Mouse (Mus musculus) heart, postnatal 4 days (tissue): ENCODE measurements around the gene Nap1l4. TPM values are rescaled to one million over a fixed set of nuclear protein-coding genes. Genes with fewer than 3 reads are reported as not detected.
"Not testable (repeated sequence)": the region's sequence is repeated elsewhere in the genome, so short reads cannot be mapped to it uniquely, and the experiment has no call there.

Experiments
- DNase-seq: peaks from one replicate; pipeline ENCODE4 v3.0.0; 2021
- total RNA-seq, 2 experiments: library from RNA; stranded (reverse); gene quantifications; 2 replicates each; pipeline ENCODE4 v1.2.3; 2021

Nap1l4 gene
- 100 to 1,000 TPM; 203 to 204 TPM for total RNA-seq

DNA sequence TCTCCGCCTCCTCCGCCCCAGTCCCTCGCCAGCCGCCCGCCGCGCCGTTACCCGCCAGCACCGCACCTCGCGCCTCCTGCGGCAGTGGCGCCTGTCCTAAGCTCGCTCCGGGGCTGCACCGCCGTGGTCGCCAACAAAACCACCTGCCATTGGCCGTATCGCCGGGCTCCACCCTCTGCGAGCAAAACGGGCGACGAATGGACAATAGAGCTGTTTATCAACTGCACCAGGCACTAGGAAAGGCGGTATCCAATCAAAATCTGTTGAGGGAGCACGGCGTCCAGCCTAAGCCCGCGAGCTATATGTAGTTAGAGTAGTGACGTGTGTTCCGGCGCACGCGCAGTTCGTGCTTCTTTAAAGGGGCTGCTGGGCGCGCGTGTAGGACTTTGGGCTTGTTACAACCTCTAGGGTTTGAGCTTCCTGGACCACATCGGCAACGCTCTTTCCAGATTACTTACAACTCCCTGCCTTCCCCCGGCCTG is at the start of gene Nap1l4:
Gene Nap1l4, minus strand, starts transcription at position 131 of the 482 bp plus-strand sequence.
- peak; percentile 100 for DNase-seq

DNA sequence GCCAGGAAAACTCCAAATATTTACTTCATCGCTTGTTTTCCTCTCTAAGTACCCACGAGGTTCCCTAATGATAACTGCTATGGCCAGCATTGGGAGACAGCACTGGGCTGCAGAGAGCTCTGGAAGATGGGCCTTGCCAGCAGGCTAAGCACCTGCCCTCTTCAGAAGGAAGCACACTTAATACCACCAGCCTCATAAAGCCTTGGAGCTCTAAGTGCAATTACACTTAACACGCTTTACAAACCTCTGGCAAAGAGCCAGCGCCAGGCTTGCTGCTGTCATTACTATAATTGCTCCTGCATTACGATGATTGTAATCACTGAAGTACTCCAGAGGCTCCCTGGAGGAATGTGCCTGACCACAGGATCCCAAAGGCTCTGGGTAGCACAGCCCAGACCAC is 46.0 kb upstream of the Nap1l4 start:
- DNase-seq = no peak

DNA sequence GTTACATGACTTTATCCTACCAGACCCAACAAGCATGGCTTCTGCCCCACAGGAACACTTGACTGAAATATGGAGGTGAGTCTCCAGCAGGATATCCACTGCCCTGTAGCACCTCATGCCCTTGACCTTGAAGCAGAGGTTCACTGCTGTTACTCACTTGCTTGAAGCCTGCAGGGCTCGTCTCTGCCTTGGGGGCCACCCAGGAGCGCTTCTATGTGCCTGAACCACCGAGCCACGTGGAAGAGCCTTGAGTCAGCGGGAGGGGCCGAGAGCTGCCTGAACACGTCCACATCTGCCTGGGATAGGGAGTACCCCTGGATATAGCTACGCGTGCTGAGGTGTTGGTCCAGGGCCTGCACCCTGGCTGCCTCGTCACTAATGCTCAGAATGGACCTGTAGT is 43.3 kb upstream of the Nap1l4 start:
- DNase-seq = no peak

DNA sequence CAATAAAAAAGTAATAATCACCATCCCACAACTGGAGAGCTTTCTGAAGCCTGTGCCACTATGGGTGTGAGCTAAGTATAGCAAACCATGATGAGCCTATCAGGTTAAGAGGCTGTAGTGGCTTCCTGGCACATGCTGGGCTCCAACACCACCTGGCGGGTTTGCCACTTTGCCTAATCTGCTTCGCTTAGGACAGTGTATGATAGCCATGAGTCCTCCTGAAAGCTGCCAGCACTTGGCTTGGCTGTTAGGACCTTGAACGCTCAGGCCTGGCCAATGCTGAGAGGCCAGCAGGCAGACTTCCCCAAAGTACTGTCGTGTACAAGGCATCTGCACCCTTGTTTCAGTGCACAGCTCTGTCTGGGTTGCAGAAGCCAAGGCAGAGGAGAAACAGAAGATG is 39.1 kb upstream of the Nap1l4 start:
- peak; percentile 19 for DNase-seq

DNA sequence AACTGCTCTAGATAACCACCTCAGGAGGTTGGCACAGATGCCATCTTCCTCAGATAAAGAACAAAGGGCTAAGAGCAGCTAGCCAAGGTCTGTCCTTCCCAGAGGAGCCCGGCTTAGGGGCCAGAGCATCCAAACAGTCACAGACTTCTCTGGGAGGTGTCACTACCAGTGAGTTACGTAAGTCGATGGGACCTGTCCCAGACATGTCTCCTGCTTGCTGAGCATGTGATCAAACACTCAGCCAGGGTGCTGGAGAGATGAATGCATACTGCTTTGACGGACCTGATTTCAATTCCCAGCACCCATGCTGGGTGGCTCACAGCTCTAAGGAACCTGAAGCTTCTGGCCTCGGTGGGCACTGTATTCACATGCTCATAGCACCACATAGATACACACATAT is 38.7 kb upstream of the Nap1l4 start:
- no peak for DNase-seq

DNA sequence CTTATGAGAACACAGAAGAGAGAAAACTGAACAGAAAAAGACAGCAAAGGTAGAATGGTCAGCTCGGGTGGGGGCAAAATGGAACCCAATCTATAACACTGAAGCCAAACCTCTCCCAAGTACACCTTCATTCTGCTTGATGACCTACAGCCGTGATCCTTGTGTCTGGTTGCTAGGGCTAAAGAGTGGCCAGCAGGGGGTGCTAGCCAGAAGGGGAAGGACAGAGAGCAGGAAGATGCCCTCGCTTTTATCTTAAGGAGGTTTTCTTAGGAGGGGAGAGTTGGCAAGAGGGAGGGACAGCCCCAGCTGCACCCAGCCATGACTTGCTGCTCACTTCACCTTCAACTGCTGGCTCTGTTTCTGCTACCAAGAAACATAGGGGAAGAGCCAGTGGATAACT is 35.0 kb upstream of the Nap1l4 start:
- DNase-seq = peak; percentile 78

DNA sequence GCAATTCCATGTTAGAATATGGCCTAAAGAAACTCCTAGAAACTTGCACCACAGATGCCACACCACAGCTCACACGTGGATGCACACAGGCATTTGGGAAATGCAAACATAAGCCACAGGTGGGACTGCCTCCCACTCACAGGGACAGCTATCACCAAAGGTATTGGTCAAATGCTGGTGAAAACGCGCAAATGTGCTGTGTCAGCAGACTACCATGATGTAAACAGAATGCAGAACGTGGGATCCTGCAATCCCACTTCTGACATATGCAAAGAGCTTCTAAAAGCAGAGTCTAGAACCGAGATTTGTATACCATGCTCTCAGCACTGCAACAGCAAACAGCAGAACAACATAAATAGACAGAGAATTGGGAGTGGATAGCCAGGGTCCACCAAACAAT is 34.1 kb upstream of the Nap1l4 start:
- no peak for DNase-seq

DNA sequence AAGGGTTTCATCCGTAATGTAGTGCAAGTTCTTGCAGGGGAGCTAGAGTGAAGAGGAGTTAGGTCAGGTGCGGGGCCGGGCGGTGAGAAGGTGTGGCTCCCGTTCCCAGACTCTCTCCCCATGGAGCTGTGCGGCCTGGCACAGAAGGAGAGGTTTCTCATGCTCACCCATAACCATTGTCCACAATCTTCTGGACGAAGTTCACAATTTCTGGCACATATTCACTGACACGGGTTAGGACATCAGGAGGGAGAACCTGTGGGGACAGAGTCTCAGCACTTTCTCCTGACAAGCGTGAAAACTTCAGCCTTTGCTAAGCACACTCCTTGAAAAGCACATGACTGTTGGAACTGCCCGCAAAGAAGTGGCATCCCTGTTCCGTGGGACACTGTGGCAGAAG is 26.8 kb upstream of the Nap1l4 start:
- DNase-seq = no peak

DNA sequence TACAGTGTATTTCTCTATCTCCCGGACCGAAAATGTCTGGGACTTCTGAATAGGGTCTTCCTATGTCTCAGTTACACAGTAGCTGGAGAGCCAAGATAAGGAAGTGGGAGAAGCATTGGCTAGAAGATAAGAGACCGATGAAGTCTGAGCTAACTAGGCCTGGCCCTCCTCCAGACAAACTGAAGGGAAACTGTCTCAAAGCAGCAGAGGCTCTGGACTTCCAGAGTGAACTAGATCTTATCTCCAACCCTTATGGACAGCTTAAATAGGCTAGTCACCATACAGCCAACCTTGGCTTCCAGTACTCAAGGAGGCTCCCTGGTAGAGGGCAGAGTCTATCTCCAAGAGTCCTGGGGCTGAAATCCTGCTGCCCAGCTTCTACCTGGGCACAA is 16.7 kb upstream of the Nap1l4 start:
- DNase-seq = no peak

DNA sequence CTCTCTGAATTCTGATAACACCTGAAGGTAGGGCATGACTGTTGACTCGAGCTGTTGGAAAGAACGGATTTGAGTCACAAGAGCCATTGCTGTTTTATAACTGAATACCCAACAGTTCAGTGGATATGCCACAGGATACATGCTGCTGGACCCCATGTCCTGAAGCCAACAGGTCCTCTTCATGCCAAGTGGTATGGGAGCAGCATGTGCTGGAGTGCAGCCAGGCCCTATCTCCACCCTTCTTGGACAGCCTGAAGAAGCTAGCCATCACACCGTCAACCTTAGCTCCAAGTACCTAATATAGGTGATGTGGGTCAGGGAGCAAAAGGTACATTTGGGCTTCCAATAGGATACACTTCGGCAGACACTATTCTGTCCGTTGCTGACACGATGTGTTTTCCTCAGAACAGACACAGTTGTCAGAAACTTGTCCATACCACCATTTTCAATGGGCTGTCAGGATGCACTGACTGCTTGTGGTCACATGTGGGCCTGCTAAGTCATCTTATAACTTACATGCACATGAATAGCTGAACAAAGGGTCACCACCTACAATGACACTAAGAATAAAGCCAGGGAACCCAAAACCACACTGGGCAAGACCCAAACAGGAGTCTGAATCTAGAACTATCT is 16.2 kb upstream of the Nap1l4 start:
- DNase-seq = no peak

DNA sequence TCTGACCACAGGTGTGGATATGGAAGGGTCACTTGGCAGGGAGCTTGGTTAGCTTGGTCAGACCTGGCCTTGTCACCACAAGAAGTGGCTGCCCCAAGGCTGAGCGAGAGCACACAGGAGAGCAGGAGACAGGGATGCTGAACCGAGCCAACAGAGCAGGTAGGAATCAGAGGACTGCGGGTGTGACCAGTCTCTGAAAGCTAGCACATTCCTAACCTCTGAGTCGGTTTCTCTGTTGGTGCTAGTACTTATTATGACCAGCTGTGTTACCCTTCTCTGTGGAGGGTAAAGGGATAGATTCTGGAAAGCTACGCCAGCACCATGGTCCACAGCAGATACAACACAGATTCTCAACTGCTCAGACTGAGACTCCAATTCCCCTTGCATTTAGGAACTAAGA is 14.9 kb upstream of the Nap1l4 start:
- DNase-seq = no peak

DNA sequence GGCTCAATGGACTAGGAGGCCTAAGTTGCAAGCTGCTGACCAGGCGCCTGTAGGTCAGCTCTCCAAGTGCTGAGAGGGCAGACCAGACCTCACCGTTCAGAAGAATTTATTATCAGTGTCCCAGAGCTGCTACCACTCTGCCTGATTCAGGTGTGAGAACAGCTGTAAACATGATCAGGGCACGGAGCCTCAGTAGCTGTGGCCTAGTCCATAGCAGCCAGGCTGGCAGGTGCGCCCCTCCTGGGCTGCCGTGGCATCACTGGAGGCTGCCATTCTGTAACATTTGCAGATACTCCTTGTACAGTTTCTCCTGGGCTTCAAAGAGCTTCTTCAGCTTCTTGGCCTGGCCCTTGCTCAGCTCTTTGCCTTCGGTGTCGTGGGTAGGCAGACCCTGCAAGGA is 8.7 kb upstream of the Nap1l4 start:
- no peak for DNase-seq

DNA sequence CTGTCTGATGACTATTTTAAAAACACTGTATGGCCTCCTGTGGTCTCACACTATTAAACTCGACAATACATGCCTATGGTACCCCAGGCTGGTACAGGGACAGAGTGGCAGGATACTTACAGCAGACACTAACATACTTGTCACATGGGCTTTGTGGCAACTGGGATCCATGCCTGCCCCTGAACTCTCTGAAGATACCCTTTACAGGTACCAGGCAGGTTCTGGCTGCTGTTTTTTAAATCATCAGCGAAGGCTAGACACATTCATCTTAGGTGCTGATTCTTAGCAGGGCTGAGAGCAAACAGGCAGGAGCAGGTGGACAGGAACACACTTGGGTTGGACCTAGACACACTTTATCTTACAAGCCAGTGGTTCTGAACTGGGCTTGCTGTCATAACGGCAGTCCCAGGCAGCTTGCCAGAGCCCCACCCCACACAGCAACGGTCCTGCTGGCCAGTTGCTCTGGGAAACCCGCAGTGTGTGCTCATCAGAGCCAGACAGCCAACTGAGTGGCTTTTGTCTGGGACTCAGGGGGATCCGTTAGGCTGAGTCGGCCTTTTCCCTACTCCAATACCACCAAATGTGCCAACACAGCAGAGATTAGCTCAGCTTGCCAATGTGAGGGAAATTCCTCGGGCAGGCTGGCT is 8.2 kb upstream of the Nap1l4 start:
- DNase-seq = peak; percentile 55

DNA sequence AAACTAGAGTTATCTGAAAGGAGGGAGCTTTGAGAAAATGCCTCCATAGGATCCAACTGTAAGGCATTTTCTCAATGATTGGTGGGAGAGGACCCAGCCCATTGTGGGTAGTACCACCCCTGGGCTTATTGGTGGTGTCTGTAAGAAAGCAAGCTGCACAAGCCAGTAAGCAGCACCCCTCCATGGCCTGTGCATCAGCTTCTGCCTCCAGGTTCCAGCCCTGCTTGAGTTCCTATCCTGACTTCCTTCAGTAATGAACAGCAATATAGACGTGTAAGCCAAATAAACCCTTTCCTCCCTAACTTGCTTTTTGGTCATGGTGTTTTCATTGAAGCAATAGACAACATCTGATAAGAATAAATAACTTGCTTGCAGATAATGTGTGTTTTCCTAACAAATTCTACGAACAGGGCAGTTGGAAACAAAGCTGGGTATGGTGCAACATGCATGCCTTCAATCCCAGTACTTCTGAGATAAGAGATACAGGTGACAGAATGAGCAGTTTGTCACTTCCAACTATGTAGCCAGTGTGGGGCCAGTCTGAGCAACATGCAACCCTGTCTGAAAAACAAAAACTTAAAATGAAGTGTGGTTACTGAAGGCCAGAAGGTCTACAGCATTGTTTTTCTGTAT is 798 bp upstream of the Nap1l4 start:
- DNase-seq = no peak

DNA sequence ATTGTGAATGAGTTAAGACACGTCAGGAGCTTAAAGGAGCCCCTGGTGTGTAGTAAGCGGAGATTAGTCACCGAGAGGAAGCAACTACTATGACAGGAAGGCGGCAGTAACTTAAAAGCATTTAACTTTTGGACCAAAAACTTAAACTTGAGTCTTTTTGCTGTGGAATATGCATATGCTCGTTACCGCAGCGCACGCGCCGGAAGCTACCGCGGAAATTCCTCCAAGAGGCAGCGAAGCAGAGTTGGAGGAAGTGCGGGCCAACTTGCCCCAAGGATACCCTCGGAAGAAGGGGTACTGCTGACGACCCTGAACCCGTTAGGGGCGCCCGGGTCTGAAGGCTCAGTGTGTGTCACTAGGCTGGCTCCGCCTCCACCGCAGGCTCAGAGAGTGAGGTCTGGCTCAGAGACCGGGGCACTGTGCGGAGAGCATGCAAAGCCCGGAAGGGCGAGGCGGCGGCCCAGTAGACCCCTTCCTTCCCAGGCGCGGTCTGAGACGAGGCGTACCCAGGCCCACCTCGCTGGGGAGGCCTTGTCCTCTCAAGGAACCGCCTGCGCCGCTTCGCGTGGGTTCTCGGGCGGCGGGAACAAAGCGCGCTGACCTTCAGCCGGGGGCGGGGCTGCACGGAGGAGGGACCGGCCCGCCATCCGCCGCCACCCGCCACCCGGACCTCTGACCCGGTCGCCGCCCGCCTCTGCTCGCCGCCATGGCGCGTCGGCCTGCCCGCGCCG is 510 bp downstream of the Nap1l4 start:
- DNase-seq = no peak

DNA sequence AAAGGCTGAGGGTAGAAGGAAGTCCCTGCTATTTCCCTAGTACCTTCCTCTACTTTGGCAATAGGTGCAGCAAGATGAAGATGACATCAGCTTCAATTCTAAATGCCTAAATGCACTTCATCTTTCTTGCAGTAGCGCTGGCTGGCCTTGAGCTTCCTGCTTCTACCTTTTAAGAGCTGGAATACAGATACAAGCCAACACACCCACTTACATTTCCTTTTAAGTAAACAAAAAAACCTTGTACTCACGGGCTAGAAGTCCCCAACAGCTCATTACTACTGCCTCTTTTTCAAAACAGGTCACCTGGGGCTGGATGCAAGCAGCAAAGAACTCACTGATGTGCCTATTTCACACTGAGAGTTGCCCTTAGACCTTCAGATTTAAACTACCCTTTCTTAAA is 2.4 kb downstream of the Nap1l4 start:
- no peak for DNase-seq

DNA sequence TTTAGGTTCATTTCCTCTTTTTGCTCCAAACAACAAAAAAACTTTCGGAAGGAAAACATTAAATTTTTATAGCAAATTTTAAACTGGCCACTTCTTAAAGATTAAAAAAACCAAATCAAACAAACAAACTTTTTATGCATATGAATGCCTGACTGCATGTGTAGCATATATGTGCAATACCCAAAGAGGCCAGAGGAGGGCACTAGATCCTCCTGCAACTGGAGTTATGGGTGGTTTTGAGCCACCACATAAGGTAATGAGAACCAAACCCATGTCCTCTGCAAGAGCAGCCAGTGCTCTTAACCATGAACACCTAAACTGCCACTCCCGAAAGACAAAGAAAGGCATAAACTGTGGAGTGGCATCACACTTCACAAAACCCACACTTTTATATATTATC is 4.5 kb downstream of the Nap1l4 start:
- DNase-seq = peak; percentile 48

DNA sequence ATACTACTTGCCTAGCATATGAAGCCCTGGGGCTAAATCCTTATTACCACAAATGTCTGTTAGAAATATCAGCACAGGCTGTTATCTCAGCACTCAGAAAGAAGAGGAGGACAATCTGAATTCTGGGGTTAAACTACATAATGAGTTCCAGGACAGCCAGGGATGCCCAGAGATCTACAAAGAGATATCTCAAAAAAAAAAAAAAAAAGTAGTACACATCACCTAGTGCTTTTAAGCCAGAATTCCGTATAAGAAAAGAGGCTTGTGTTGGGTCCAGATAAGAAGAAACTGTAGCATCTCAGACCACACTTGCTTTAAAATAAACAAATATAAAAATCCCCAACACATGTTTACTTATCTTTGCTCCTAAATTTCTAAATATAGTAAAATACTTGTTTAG is 10.2 kb downstream of the Nap1l4 start:
- DNase-seq = no peak

DNA sequence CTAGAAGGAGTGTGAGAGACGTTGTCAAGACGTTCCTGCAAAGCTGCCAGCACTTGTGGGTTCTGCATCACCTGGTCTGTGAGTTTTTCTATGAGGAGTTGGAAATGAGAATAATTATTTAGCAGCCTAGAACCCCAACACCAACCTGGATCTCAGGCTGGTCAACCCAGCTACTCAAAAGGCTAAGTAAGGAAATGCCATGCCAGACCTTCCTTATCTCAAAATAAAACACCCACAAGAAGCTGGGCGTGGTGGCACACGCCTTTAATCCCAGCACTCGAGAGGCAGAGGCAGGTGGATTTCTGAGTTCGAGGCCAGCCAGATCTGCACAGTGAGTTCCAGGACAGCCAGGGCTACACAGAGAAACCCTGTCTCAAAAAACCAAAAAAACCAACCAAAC is 10.7 kb downstream of the Nap1l4 start:
- not testable (repeated sequence) for DNase-seq

DNA sequence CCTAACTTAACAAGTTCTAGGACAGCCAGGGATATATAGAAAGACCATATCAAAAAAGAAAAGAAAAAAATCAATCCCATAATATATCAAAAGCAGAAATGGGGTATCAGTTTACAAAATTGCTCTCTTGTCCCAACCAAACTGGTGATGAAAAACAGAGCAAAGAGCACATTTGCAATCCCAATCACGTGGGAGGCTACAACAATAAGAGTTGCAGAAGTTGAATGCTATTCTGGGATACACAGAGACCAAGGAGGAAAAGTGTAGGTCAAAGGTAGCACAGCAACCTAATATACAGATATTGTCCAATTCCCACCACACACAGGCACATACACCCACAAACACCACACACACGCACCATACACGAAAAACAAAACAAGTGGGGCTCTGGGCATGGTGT is 12.7 kb downstream of the Nap1l4 start:
- no peak for DNase-seq

DNA sequence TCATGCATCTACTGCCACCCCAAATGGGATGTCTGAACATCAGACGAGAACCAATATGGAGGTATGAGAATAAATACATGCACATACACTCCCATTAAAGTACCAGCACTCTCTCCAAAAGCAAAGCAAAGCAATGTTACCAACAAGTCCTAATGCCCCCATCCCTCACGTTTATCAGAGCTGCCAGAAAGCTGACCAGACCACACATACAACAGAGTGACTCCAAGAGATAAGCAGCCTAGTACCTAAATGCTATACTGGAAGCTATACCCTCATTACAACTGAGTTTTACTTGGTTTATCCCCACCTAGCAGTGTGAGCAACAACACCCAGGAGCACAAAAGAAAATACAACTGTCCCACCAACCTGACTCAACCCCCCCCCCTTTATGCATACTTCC is 15.6 kb downstream of the Nap1l4 start:
- no peak for DNase-seq

DNA sequence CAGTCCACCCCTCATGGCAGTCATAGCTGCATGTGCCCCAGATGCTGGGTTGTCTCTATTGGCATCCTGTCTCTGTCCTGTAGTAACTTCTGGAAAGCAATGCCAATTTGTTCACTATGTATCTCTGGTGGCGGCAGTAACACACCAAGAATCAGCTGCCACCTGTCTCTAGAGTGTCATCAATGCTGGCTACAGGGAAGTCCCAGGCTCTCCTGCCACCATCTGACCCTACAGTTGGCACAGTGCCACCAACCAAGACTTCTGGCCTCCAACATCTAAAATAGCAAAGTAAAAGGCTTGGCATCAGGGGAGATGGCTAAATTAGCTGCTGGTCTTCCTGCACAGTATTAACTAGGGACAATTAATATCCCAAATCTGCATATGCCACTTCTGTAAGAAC is 16.5 kb downstream of the Nap1l4 start:
- DNase-seq = peak; percentile 28

DNA sequence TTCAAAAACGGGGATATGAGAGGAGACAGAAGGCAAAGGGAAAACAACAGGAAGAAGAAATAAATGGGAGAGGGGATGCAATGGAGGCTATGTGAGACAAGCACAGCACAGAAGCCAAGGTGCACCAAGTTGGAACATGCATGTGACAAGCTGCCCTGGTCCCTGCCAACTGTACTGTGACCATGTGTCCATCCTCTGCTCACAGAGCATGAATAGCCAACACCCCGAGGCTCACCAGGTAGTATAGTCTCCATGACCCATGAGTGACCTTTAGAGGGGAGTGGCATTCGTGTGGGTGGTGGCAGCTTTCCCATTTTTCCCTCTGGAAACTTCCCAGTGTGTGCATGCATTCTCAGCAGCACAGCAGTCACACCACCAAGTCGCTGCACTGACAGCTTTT is 29.6 kb downstream of the Nap1l4 start:
- DNase-seq = no peak

DNA sequence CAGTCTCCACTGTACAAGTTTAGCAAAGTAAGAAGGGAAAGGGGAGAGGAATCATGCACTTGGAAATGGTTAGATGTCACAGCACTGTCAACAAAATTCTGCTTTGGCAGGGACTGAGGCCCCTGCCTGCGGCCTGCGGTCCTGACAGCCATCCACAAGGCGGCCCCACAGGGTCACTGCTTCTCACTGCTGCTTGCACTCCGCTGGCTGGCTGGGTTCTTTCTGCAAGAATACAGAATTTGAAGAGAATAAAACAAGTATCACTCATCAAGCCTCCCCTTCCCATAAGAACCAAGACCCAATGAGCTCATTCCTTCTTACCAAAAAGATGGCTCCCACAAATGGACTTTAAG is 34.5 kb downstream of the Nap1l4 start:
- DNase-seq = no peak
